Mouse (Mus musculus) cerebellum, adult 9-11 months (tissue): ENCODE data around the gene Gtsf1l.

ENCODE experiments used
- DNase-seq: peaks from one replicate; pipeline ENCODE4 v3.0.0; 2022

Gtsf1l gene

GRCm38 (mm10) chr2:163049116-163049515 lies 38.5 kb downstream of the Gtsf1l start:
- no peak for DNase-seq

- peak; percentile 30 for DNase-seq
Measured at GRCm38 (mm10) chr2:163048125-163048524, 39.5 kb downstream of the Gtsf1l start.

- DNase-seq: no peak
Measured at GRCm38 (mm10) chr2:163039940-163040339, 47.7 kb downstream of the Gtsf1l start.
